Mouse (Mus musculus) T-cell, adult 66 days (primary cell): ENCODE measurements around the gene Glrp1. TPM values are rescaled to one million over a fixed set of nuclear protein-coding genes. Genes with fewer than 3 reads are reported as not detected.

Source experiments
- total RNA-seq, 2 experiments: library from RNA; stranded (reverse); gene quantifications; 3 replicates in 1 of 2; 4 replicates in 1 of 2; pipeline ENCODE4 v1.2.4; 2023

The Glrp1 gene
- not detected for total RNA-seq

DNA sequence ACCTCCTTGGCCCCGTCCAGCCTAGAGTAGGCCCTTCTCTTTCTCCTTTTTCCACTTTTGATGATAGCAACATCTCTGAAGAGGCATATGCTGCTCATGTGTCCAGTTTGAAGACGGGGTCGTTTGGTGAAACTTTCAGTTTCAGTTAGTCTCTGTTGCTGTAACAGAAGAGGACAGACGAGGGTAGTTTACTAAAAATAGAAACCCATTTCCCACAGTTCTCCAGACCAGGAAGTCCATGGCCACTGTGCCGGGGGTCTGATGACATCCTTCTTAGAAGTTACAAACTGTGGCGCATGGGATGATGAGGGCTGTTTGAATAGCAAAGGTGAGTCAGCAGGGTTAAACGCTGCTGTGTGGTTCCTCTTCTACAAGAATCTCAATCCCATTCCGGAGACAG, at the start of gene Glrp1:
Gene Glrp1, minus strand, starts transcription at position 278 of the 400 bp plus-strand sequence.

Other genes with a start within 250 kb of the Glrp1 start
- gene Hjurp, start 232.4 kb downstream of the Glrp1 start, total RNA-seq = 100 to 1,000 TPM; 175 to 196 TPM
- not detected for gene Trpm8, start 232.4 kb downstream of the Glrp1 start, total RNA-seq
- not detected for gene Spp2, start 103.1 kb downstream of the Glrp1 start, total RNA-seq
- 100 to 1,000 TPM; 250 to 261 TPM for gene Arl4c, start 192.2 kb upstream of the Glrp1 start, total RNA-seq